In genomic region chr6:87762161-87762560, GRCm38 (mm10) we compare ENCODE assay signal across 25 mouse cellular contexts. TPM values are rescaled to one million over a fixed set of nuclear protein-coding genes. Genes with fewer than 3 reads are reported as not detected.
DNase-seq lines count a peak whose midpoint lies in the region; ATAC-seq and TF ChIP-seq lines count a peak whose summit lies in the region.
"Had no signal": no experiment of that assay in that cellular context is flagged by ENCODE, and none has a peak within 500 bp of the region (broad histone marks: within the 10 kb centered on the region; RNA-seq: fewer than 3 reads in every experiment).

No protein-coding gene starts in this region.

- DNase-seq in forebrain, embryonic 11.5 days (ENCODE audit: low spot score) = peak; percentile 30
- no peak for DNase-seq in forebrain, embryonic 14.5 days (ENCODE audit: low spot score)
- DNase-seq in kidney, postnatal 10 days = peak; percentile 2
- no peak for DNase-seq in kidney, adult 18-20 months
- no peak for DNase-seq in G1E (ENCODE audit: low spot score)
- no peak for DNase-seq in left cerebral cortex, adult 9 months (ENCODE audit: low spot score in 2 of 2)
- DNase-seq: adrenal gland, postnatal 10 days; adrenal gland, postnatal 36 days; cerebellum, adult 18-20 months; cerebellum, adult 9-10 months; cerebellum, postnatal 14 days; gastrocnemius, postnatal 25 days; heart, postnatal 10 days; heart, postnatal 4 days had no signal

- ATAC-seq in forebrain, embryonic 11.5 days (replicated peaks; ENCODE audit: low FRiP score) = no peak
- no peak for ATAC-seq in forebrain, embryonic 14.5 days
- ATAC-seq in G1E (ENCODE audit: extremely low read depth, insufficient number of reproducible peaks, low FRiP score, poor library complexity, severe bottlenecking) = no peak
- no peak for ATAC-seq in liver, embryonic 15.5 days (ENCODE audit: insufficient read depth)
- ATAC-seq in intestine, postnatal 0 days = no peak
- ATAC-seq: forebrain, embryonic 15.5 days; hindbrain, postnatal 0 days; Patski had no signal

- H3K36me3 ChIP-seq in forebrain, embryonic 11.5 days (ENCODE audit: control insufficient read depth, insufficient read depth, low read length) = no peaks in the 10 kb centered on the region
- H3K36me3 ChIP-seq in forebrain, embryonic 14.5 days (ENCODE audit: control insufficient read depth, insufficient read depth, low read length) = no peaks in the 10 kb centered on the region
- H3K36me3 ChIP-seq in G1E (replicated peaks) = no peaks in the 10 kb centered on the region
- no peaks in the 10 kb centered on the region for H3K36me3 ChIP-seq in liver, embryonic 15.5 days (replicated peaks)
- no peaks in the 10 kb centered on the region for H3K36me3 ChIP-seq in intestine, postnatal 0 days (ENCODE audit: control insufficient read depth, insufficient read depth)
- H3K36me3 ChIP-seq: forebrain, embryonic 10.5 days; forebrain, embryonic 15.5 days; heart, embryonic 12.5 days; heart, embryonic 15.5 days had no signal

- no peak overlapping the region for H3K4me2 ChIP-seq in forebrain, embryonic 11.5 days (ENCODE audit: low read depth, low read length, severe bottlenecking)
- H3K4me2 ChIP-seq in forebrain, embryonic 14.5 days (ENCODE audit: low read length) = no peak overlapping the region
- no peak overlapping the region for H3K4me2 ChIP-seq in liver, embryonic 15.5 days
- no peak overlapping the region for H3K4me2 ChIP-seq in intestine, postnatal 0 days (replicated peaks; ENCODE audit: low read depth)
- H3K4me2 ChIP-seq: forebrain, embryonic 15.5 days; heart, embryonic 12.5 days; heart, embryonic 15.5 days; hindbrain, embryonic 14.5 days had no signal

- H3K27ac ChIP-seq in forebrain, embryonic 11.5 days (ENCODE audit: low read depth, low read length) = no peak overlapping the region
- H3K27ac ChIP-seq in forebrain, embryonic 14.5 days (ENCODE audit: low read depth, low read length) = no peak overlapping the region
- H3K27ac ChIP-seq in liver, embryonic 15.5 days (replicated peaks) = peak overlapping the region; percentile 87
- H3K27ac ChIP-seq in intestine, postnatal 0 days (ENCODE audit: low read depth, low read length) = no peak overlapping the region
- H3K27ac ChIP-seq: forebrain, embryonic 15.5 days; heart, embryonic 15.5 days; hindbrain, embryonic 14.5 days; hindbrain, postnatal 0 days had no signal

- no peaks in the 10 kb centered on the region for H3K27me3 ChIP-seq in forebrain, embryonic 11.5 days (ENCODE audit: control insufficient read depth, insufficient read depth, low read length)
- no peaks in the 10 kb centered on the region for H3K27me3 ChIP-seq in forebrain, embryonic 14.5 days (replicated peaks; ENCODE audit: control insufficient read depth, insufficient read depth, low read length)
- no peaks in the 10 kb centered on the region for H3K27me3 ChIP-seq in G1E (ENCODE audit: insufficient read depth, low read length)
- H3K27me3 ChIP-seq in liver, embryonic 15.5 days = no peaks in the 10 kb centered on the region
- no peaks in the 10 kb centered on the region for H3K27me3 ChIP-seq in intestine, postnatal 0 days (replicated peaks; ENCODE audit: control insufficient read depth, insufficient read depth, low read length)
- H3K27me3 ChIP-seq: forebrain, embryonic 15.5 days; heart, embryonic 12.5 days; heart, embryonic 15.5 days; Patski had no signal

- H3K4me1 ChIP-seq in forebrain, embryonic 11.5 days (replicated peaks; ENCODE audit: control insufficient read depth, insufficient read depth, low read length) = no peaks in the 10 kb centered on the region
- H3K4me1 ChIP-seq in forebrain, embryonic 14.5 days (ENCODE audit: control insufficient read depth, insufficient read depth, low read length) = no peaks in the 10 kb centered on the region
- peaks cover 32% of the 10 kb centered on the region for H3K4me1 ChIP-seq in G1E (ENCODE audit: insufficient read depth, low read depth, low read length)
- peaks cover 36% of the 10 kb centered on the region for H3K4me1 ChIP-seq in liver, embryonic 15.5 days (replicated peaks)
- 0 out of 2 replicates have a peak, but pooled peaks cover 3% of the 10 kb centered on the region for H3K4me1 ChIP-seq in intestine, postnatal 0 days (replicated peaks; ENCODE audit: control insufficient read depth, insufficient read depth, low read length)
- H3K4me1 ChIP-seq: forebrain, embryonic 10.5 days; forebrain, embryonic 15.5 days; heart, embryonic 12.5 days; heart, embryonic 15.5 days had no signal

- H3K4me3 ChIP-seq in forebrain, embryonic 11.5 days (ENCODE audit: low read depth, low read length) = no peak overlapping the region
- no peak overlapping the region for H3K4me3 ChIP-seq in forebrain, embryonic 14.5 days (ENCODE audit: low read depth, low read length)
- H3K4me3 ChIP-seq in G1E (ENCODE audit: low read depth, low read length) = peak overlapping the region; percentile 54; the same call in 1 of the 2 replicates
- no peak overlapping the region for H3K4me3 ChIP-seq in liver, embryonic 15.5 days (replicated peaks)
- H3K4me3 ChIP-seq in intestine, postnatal 0 days (ENCODE audit: low read depth, low read length) = no peak overlapping the region
- H3K4me3 ChIP-seq: forebrain, embryonic 10.5 days; forebrain, embryonic 15.5 days; heart, embryonic 12.5 days; heart, embryonic 15.5 days had no signal

- TF ChIP-seq CTCF in G1E (IDR thresholded peaks at IDR 0.05; ENCODE audit: low read depth, low read length) = no peak
- TF ChIP-seq CTCF in intestine, postnatal 0 days (IDR thresholded peaks at IDR 0.05; ENCODE audit: low read depth) = no peak

- H3K9me3 ChIP-seq in forebrain, embryonic 11.5 days (ENCODE audit: control insufficient read depth, low read length) = no peaks in the 10 kb centered on the region
- H3K9me3 ChIP-seq in forebrain, embryonic 14.5 days (replicated peaks; ENCODE audit: control insufficient read depth, low read length) = no peaks in the 10 kb centered on the region
- no peaks in the 10 kb centered on the region for H3K9me3 ChIP-seq in G1E (replicated peaks)
- no peaks in the 10 kb centered on the region for H3K9me3 ChIP-seq in liver, embryonic 15.5 days (replicated peaks)
- no peaks in the 10 kb centered on the region for H3K9me3 ChIP-seq in intestine, postnatal 0 days (ENCODE audit: control insufficient read depth)
- H3K9me3 ChIP-seq: forebrain, embryonic 10.5 days; forebrain, embryonic 15.5 days; heart, embryonic 12.5 days; heart, embryonic 15.5 days had no signal

- 88% methylated on average over 5 of the region's 5 CpGs for WGBS in forebrain, embryonic 11.5 days
- WGBS in forebrain, embryonic 14.5 days = 86% methylated on average over 5 of the region's 5 CpGs
- WGBS in liver, embryonic 15.5 days (ENCODE audit: insufficient replicate concordance) = 78% methylated on average over 5 of the region's 5 CpGs
- WGBS in intestine, postnatal 0 days = 74% methylated on average over 5 of the region's 5 CpGs

- H3K9ac ChIP-seq in forebrain, embryonic 11.5 days (ENCODE audit: low read length) = no peak overlapping the region
- no peak overlapping the region for H3K9ac ChIP-seq in forebrain, embryonic 14.5 days (ENCODE audit: low read length)
- H3K9ac ChIP-seq in liver, embryonic 15.5 days = no peak overlapping the region
- H3K9ac ChIP-seq in intestine, postnatal 0 days (ENCODE audit: low read depth, low read length) = no peak overlapping the region
- H3K9ac ChIP-seq: forebrain, embryonic 15.5 days; heart, embryonic 12.5 days; heart, embryonic 15.5 days; hindbrain, embryonic 14.5 days had no signal

RNA-seq across cellular contexts. Expression of gene Gp9, which starts 15.7 kb away (rescaled TPM):
- polyA plus RNA-seq in forebrain, embryonic 11.5 days (2014; fragmentation: Nextera tagmentation; extraction: Ambion mirVana) = 2.5 and 2.8 TPM in 2 replicates
- polyA plus RNA-seq in forebrain, embryonic 14.5 days (2014; fragmentation: Nextera tagmentation; extraction: Ambion mirVana) = 0.47 and 0.94 TPM in 2 replicates
- 4.7 and 6.4 TPM in 2 replicates for total RNA-seq in G1E (2014; fragmentation: Nextera tagmentation)
- 1.6 and 2.2 TPM in 2 replicates for total RNA-seq in G1E (2017)
- polyA plus RNA-seq in G1E (2012) = 6.3 and 9.1 TPM in 2 replicates
- 26.8 and 29.9 TPM in 2 replicates for polyA plus RNA-seq in liver, embryonic 15.5 days (2015; fragmentation: Nextera tagmentation; extraction: Ambion mirVana)
- polyA plus RNA-seq in intestine, postnatal 0 days (2015; fragmentation: Nextera tagmentation; extraction: Ambion mirVana) = 2.1 and 2.3 TPM in 2 replicates
- total RNA-seq: adrenal gland, postnatal 36 days; ES-E14; gastrocnemius, adult 8-10 months; gastrocnemius, postnatal 25 days; hindbrain, postnatal 0 days had no signal
- polyA plus RNA-seq: Patski had no signal

RNA-seq across cellular contexts. Expression of gene Efcc1, which starts 31.5 kb away (rescaled TPM):
- polyA plus RNA-seq in forebrain, embryonic 11.5 days (2014; fragmentation: Nextera tagmentation; extraction: Ambion mirVana) = 1.5 TPM in 2 replicates
- 0.89 and 2.0 TPM in 2 replicates for polyA plus RNA-seq in forebrain, embryonic 14.5 days (2014; fragmentation: Nextera tagmentation; extraction: Ambion mirVana)
- total RNA-seq in G1E (2014; fragmentation: Nextera tagmentation) (2.3 TPM in 1 of 2 replicates, not detected in the other), G1E (2017) (0.11 and 0.58 TPM in 2 replicates)
- not detected in 2 replicates for polyA plus RNA-seq in G1E (2012)
- polyA plus RNA-seq in liver, embryonic 15.5 days (2015; fragmentation: Nextera tagmentation; extraction: Ambion mirVana) = 0.15 and 0.16 TPM in 2 replicates
- 0.86 and 0.98 TPM in 2 replicates for polyA plus RNA-seq in intestine, postnatal 0 days (2015; fragmentation: Nextera tagmentation; extraction: Ambion mirVana)
- total RNA-seq: ES-E14 had no signal

RNA-seq across cellular contexts. Expression of gene Rab43, which starts 49.8 kb away (rescaled TPM):
- 9.4 and 9.7 TPM in 2 replicates for polyA plus RNA-seq in forebrain, embryonic 11.5 days (2014; fragmentation: Nextera tagmentation; extraction: Ambion mirVana)
- 3.8 and 4.9 TPM in 2 replicates for polyA plus RNA-seq in forebrain, embryonic 14.5 days (2014; fragmentation: Nextera tagmentation; extraction: Ambion mirVana)
- total RNA-seq in G1E (2014; fragmentation: Nextera tagmentation) (20.1 and 34.8 TPM in 2 replicates), G1E (2017) (11.5 and 15.5 TPM in 2 replicates)
- polyA plus RNA-seq in G1E (2012) = 30.8 and 62.5 TPM in 2 replicates
- 33.2 and 44.8 TPM in 2 replicates for polyA plus RNA-seq in liver, embryonic 15.5 days (2015; fragmentation: Nextera tagmentation; extraction: Ambion mirVana)
- polyA plus RNA-seq in intestine, postnatal 0 days (2015; fragmentation: Nextera tagmentation; extraction: Ambion mirVana) = 25.5 and 25.9 TPM in 2 replicates

Comparison
In these comparisons a context has a peak if more than half of its experiments do, and no peak if none do; other contexts are left out.
1. DNase-seq: peak in forebrain, embryonic 11.5 days (single experiment) and kidney, postnatal 10 days (single experiment); none in forebrain, embryonic 14.5 days (single experiment), kidney, adult 18-20 months (single experiment), G1E (single experiment) and left cerebral cortex, adult 9 months (0 of 2).